Mouse (Mus musculus): ENCODE data around the gene Cyp4f17.
A peak's percentile ranks its signal among the peaks of the same experiment; 100 is the strongest.

- TF ChIP-seq POLR2A (IDR thresholded peaks at IDR 0.05; ENCODE audit: borderline replicate concordance, extremely low read depth, low read depth, low read length) (no peak), CTCF (IDR thresholded peaks at IDR 0.05; ENCODE audit: insufficient read depth, low read length) (0 out of 2 replicates have a peak, but pooled peaks have one; percentile 32)
These were observed 11.2 kb upstream of the Cyp4f17 start for GRCm38 (mm10) chr17:32494601-32495000.

All from lung, adult 2 months (tissue).